Mouse (Mus musculus) olfactory bulb, adult 2 months (tissue): Measurements from ENCODE around the gene Wars2.

Experiments used
- CTCF ChIP-seq: fragments of 200-500 bp; IDR thresholded peaks from 2 replicates; pipeline ENCODE4 v1.5.1; 2012; ENCODE audit warnings: low read depth, mild to moderate bottlenecking, low read length, moderate library complexity; ENCODE audit not compliant: insufficient read depth
- POLR2A ChIP-seq: fragments of 200-500 bp; IDR thresholded peaks from 2 replicates; pipeline ENCODE4 v1.6.1; 2012; ENCODE audit warnings: mild to moderate bottlenecking, low read depth, low read length, moderate library complexity; ENCODE audit not compliant: insufficient read depth

DNA sequence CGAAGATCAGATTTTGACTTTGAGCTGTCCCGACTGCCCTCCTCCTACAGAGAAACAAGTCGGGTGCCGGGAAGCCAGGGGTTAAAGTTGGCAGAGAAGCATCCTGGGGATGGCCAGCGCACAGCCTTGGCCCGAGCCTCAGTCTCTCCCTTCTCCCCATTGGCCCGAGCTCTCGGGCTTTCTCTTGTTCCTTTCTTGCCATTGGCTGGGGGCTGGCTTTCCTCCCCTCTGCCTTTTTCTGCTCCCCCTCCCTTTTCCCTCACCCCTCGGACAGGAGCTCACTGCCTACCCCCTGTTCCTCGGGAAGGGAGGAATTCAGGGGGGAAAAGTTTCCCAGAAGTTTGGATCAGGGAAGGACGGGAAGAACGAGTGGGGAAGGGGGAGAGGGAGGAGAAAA, 112.2 kb downstream of the Wars2 start:
- TF ChIP-seq CTCF (no peak), POLR2A (no peak)
